In the genomic region with DNA sequence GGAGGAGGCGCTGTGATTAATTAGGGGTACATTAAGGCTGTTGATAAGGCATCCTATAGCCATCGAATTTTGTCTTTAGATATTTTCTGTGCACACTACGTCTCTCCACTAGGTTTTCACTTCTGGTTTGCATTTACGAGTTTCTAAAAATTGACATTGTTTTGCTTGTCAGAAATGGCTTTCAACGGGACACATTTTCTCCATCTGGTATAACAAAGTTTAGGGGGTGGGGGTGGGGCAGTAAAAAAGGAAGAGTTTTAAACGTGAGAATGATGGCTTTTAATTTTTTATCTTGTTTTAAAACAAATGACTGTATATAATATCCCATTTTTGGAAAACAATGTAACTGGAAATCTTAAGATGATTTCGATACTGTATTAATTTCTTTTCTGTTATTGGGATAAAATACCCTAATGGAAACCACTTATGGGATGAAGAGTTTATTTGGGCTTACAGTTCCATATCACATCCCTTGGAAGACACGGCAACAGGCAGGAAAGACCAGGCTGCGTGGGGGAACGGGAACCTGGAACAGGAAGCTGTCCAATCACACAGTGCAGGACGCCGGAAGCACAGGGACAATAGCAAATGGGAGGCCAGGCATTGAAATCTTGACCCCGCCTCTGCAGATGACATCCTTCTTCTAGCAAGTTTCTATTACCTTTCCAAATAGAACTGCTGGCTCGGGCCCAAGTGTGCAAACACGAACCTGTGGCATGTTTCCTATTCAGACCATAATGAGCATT, we compare ENCODE assay signal across 10 mouse cellular contexts.
DNase-seq lines count a peak whose midpoint lies in the region; ATAC-seq and TF ChIP-seq lines count a peak whose summit lies in the region.
"Had no signal": no experiment of that assay in that cellular context is flagged by ENCODE, and none has a peak within 500 bp of the region (broad histone marks: within the 10 kb centered on the region; RNA-seq: fewer than 3 reads in every experiment).

No protein-coding gene starts in this region.

- no peak overlapping the region for H3K4me3 ChIP-seq in intestine, embryonic 14.5 days (ENCODE audit: low read depth, low read length)
- H3K4me3 ChIP-seq in intestine, embryonic 16.5 days (ENCODE audit: low read length), result no peak overlapping the region
- H3K4me3 ChIP-seq in neural tube, embryonic 12.5 days, result no peak overlapping the region
- no peak overlapping the region for H3K4me3 ChIP-seq in intestine, embryonic 15.5 days (replicated peaks)
- H3K4me3 ChIP-seq in testis, adult 2 months (ENCODE audit: control insufficient read depth, low read depth, low read length), result no peak overlapping the region; the same call in 1 of the 2 replicates
- H3K4me3 ChIP-seq: liver, embryonic 12.5 days had no signal

- TF ChIP-seq POLR2A in testis, adult 2 months (IDR thresholded peaks at IDR 0.05; ENCODE audit: control insufficient read depth, low read depth, low read length), result 0 out of 2 replicates have a peak, but pooled peaks have one; percentile 11

- H3K27ac ChIP-seq in intestine, embryonic 14.5 days (ENCODE audit: low read depth), result no peak overlapping the region
- no peak overlapping the region for H3K27ac ChIP-seq in intestine, embryonic 16.5 days (ENCODE audit: low read length)
- no peak overlapping the region for H3K27ac ChIP-seq in neural tube, embryonic 12.5 days
- no peak overlapping the region for H3K27ac ChIP-seq in intestine, embryonic 15.5 days
- H3K27ac ChIP-seq in testis, adult 2 months (ENCODE audit: control insufficient read depth, insufficient read depth, low read depth, low read length), result no peak overlapping the region
- H3K27ac ChIP-seq: liver, embryonic 12.5 days had no signal

- H3K9ac ChIP-seq in intestine, embryonic 14.5 days (ENCODE audit: low read length), result no peak overlapping the region
- H3K9ac ChIP-seq in intestine, embryonic 16.5 days (ENCODE audit: low read depth, low read length), result no peak overlapping the region
- H3K9ac ChIP-seq in neural tube, embryonic 12.5 days, result no peak overlapping the region
- H3K9ac ChIP-seq in intestine, embryonic 15.5 days, result no peak overlapping the region
- H3K9ac ChIP-seq: liver, embryonic 12.5 days had no signal

- no peaks in the 10 kb centered on the region for H3K9me3 ChIP-seq in intestine, embryonic 14.5 days (ENCODE audit: control insufficient read depth, low read length)
- H3K9me3 ChIP-seq in intestine, embryonic 16.5 days (ENCODE audit: control insufficient read depth, low read length), result no peaks in the 10 kb centered on the region
- H3K9me3 ChIP-seq in neural tube, embryonic 12.5 days, result no peaks in the 10 kb centered on the region
- no peaks in the 10 kb centered on the region for H3K9me3 ChIP-seq in intestine, embryonic 15.5 days
- H3K9me3 ChIP-seq: liver, embryonic 12.5 days had no signal

- TF ChIP-seq CTCF in testis, adult 2 months (IDR thresholded peaks at IDR 0.05; ENCODE audit: control insufficient read depth, insufficient read depth, insufficient replicate concordance, low read depth, low read length), result no peak

- H3K4me2 ChIP-seq in intestine, embryonic 14.5 days (ENCODE audit: low read length), result peak overlapping the region; percentile 34; the same call in 1 of the 2 replicates
- no peak overlapping the region for H3K4me2 ChIP-seq in intestine, embryonic 16.5 days (ENCODE audit: low read depth, low read length)
- H3K4me2 ChIP-seq in neural tube, embryonic 12.5 days (replicated peaks), result no peak overlapping the region
- peak overlapping the region; percentile 36; the same call in 1 of the 2 replicates for H3K4me2 ChIP-seq in intestine, embryonic 15.5 days (replicated peaks)
- H3K4me2 ChIP-seq: liver, embryonic 12.5 days had no signal

- H3K4me1 ChIP-seq in intestine, embryonic 14.5 days (replicated peaks; ENCODE audit: control insufficient read depth, insufficient read depth, low read length), result no peaks in the 10 kb centered on the region
- no peaks in the 10 kb centered on the region for H3K4me1 ChIP-seq in intestine, embryonic 16.5 days (ENCODE audit: control insufficient read depth, insufficient read depth, low read length)
- H3K4me1 ChIP-seq in neural tube, embryonic 12.5 days, result no peaks in the 10 kb centered on the region
- no peaks in the 10 kb centered on the region for H3K4me1 ChIP-seq in intestine, embryonic 15.5 days (replicated peaks)
- H3K4me1 ChIP-seq in testis, adult 2 months (ENCODE audit: control insufficient read depth, insufficient read depth, low read length), result no peaks in the 10 kb centered on the region; the same call in 1 of the 2 replicates
- H3K4me1 ChIP-seq: liver, embryonic 12.5 days had no signal

- no peaks in the 10 kb centered on the region for H3K36me3 ChIP-seq in intestine, embryonic 14.5 days (ENCODE audit: control insufficient read depth, insufficient read depth, low read length)
- no peaks in the 10 kb centered on the region for H3K36me3 ChIP-seq in intestine, embryonic 16.5 days (ENCODE audit: control insufficient read depth, insufficient read depth, low read length)
- no peaks in the 10 kb centered on the region for H3K36me3 ChIP-seq in neural tube, embryonic 12.5 days
- no peaks in the 10 kb centered on the region for H3K36me3 ChIP-seq in intestine, embryonic 15.5 days
- no peaks in the 10 kb centered on the region for H3K36me3 ChIP-seq in testis, adult 2 months (ENCODE audit: control insufficient read depth, insufficient read depth, low read length)
- H3K36me3 ChIP-seq: liver, embryonic 12.5 days had no signal

- WGBS in intestine, embryonic 14.5 days, result 65% methylated on average over 15 of the region's 15 CpGs
- 65% methylated on average over 15 of the region's 15 CpGs for WGBS in intestine, embryonic 16.5 days
- 69% methylated on average over 15 of the region's 15 CpGs for WGBS in neural tube, embryonic 12.5 days
- whole genome bisulfite sequencing in intestine, embryonic 15.5 days, result 66% methylated on average over 15 of the region's 15 CpGs

- no peak for ATAC-seq in intestine, embryonic 14.5 days (replicated peaks; ENCODE audit: low FRiP score, low TSS enrichment, low read depth)
- no peak for ATAC-seq in intestine, embryonic 16.5 days
- ATAC-seq in neural tube, embryonic 12.5 days (ENCODE audit: low FRiP score, low read depth), result 0 out of 2 replicates have a peak, but pooled peaks have one; percentile 13
- no peak for ATAC-seq in intestine, embryonic 15.5 days
- ATAC-seq: liver, embryonic 12.5 days had no signal

- no peak for DNase-seq in intestine, embryonic 14.5 days (ENCODE audit: low spot score)
- DNase-seq in neural tube, embryonic 10.5 days (ENCODE audit: extremely low spot score, low spot score), result no peak
- DNase-seq in cerebellum, adult 11 months, result no peak
- no peak for DNase-seq in layer of hippocampus, postnatal 14 days (ENCODE audit: low spot score in 2 of 2)
- DNase-seq: kidney, adult 11 months had no signal

- no peaks in the 10 kb centered on the region for H3K27me3 ChIP-seq in intestine, embryonic 14.5 days (replicated peaks; ENCODE audit: control insufficient read depth, insufficient read depth, low read length)
- no peaks in the 10 kb centered on the region for H3K27me3 ChIP-seq in intestine, embryonic 16.5 days (replicated peaks; ENCODE audit: control insufficient read depth, insufficient read depth, low read length)
- no peaks in the 10 kb centered on the region for H3K27me3 ChIP-seq in neural tube, embryonic 12.5 days (replicated peaks)
- H3K27me3 ChIP-seq in intestine, embryonic 15.5 days (replicated peaks), result no peaks in the 10 kb centered on the region
- H3K27me3 ChIP-seq in testis, adult 2 months (ENCODE audit: control insufficient read depth, insufficient read depth, low read length), result no peaks in the 10 kb centered on the region
- H3K27me3 ChIP-seq: liver, embryonic 12.5 days had no signal

Comparison
In these comparisons a context has a peak if more than half of its experiments do, and no peak if none do; other contexts are left out.
1. H3K4me2 ChIP-seq: peak in intestine, embryonic 14.5 days (single experiment) and intestine, embryonic 15.5 days (single experiment); none in intestine, embryonic 16.5 days (single experiment) and neural tube, embryonic 12.5 days (single experiment).